Mouse (Mus musculus) liver, embryonic 11.5 days (tissue): ENCODE measurements around the gene Olfr49. TPM values are rescaled to one million over a fixed set of nuclear protein-coding genes. Genes with fewer than 3 reads are reported as not detected.

Experiments
- ATAC-seq: fragments of 200-750 bp; cut with Nextera tagmentation; replicated peaks from 2 replicates; pipeline ENCODE4 v1.8.0; 2017; ENCODE audit warnings: moderate number of reproducible peaks, mild to moderate bottlenecking, moderate TSS enrichment, moderate library complexity; ENCODE audit not compliant: low FRiP score
- DNase-seq: peaks from one replicate; pipeline ENCODE4 v3.0.0-alpha.2; 2017; ENCODE audit warnings: low spot score
- H3K27ac ChIP-seq: fragments of 300-500 bp; sonication (generic); 2 replicates; pipeline ENCODE4 v1.5.1; 2014; ENCODE audit warnings: mild to moderate bottlenecking, low read depth, low read length, control low read depth
- H3K27me3 ChIP-seq: fragments of 300-500 bp; sonication (generic); replicated peaks from 2 replicates; pipeline ENCODE4 v1.6.1; 2014; ENCODE audit warnings: low read length, mixed read lengths; ENCODE audit not compliant: control insufficient read depth, insufficient read depth
- H3K36me3 ChIP-seq: fragments of 300-500 bp; sonication (generic); 2 replicates; pipeline ENCODE4 v1.6.1; 2014; ENCODE audit warnings: mild to moderate bottlenecking, low read length, moderate library complexity, mixed read lengths; ENCODE audit not compliant: control insufficient read depth, insufficient read depth
- H3K4me1 ChIP-seq: fragments of 300-500 bp; sonication (generic); replicated peaks from 2 replicates; pipeline ENCODE4 v1.6.1; 2014; ENCODE audit warnings: low read length, mixed read lengths; ENCODE audit not compliant: control insufficient read depth, insufficient read depth
- H3K4me2 ChIP-seq: fragments of 300-500 bp; sonication (generic); 2 replicates; pipeline ENCODE4 v1.6.1; 2014; ENCODE audit warnings: mild to moderate bottlenecking, control low read depth, moderate library complexity
- H3K4me3 ChIP-seq: fragments of 300-500 bp; sonication (generic); 2 replicates; pipeline ENCODE4 v1.5.1; 2014; ENCODE audit warnings: low read depth, low read length, control low read depth
- H3K9ac ChIP-seq: fragments of 300-500 bp; sonication (generic); 2 replicates; pipeline ENCODE4 v1.6.1; 2014; ENCODE audit warnings: low read depth, low read length, control low read depth
- H3K9me3 ChIP-seq: fragments of 300-500 bp; sonication (generic); 2 replicates; pipeline ENCODE4 v1.6.1; 2016; ENCODE audit warnings: low read length, inconsistent platforms, mixed read lengths; ENCODE audit not compliant: control insufficient read depth
- WGBS: fragments of 180-500 bp; shearing (Covaris S2); extraction: QIAGEN DNeasy Blood & Tissue Kit; methylation state at CpG from one replicate; pipeline ENCODE4 v1.1.7; 2014; 5-methylcytosine and 5-hydroxymethylcytosine counted together
- polyA plus RNA-seq: library from polyadenylated mRNA; unstranded; fragments of >200 nt; fragmentation: Nextera tagmentation; extraction: Ambion mirVana; gene quantifications from 2 replicates; pipeline ENCODE4 v1.2.1, GENCODE M21; 2014

Olfr49 gene
- polyA plus RNA-seq, 1 experiment from 2014 or later, result not detected

DNA sequence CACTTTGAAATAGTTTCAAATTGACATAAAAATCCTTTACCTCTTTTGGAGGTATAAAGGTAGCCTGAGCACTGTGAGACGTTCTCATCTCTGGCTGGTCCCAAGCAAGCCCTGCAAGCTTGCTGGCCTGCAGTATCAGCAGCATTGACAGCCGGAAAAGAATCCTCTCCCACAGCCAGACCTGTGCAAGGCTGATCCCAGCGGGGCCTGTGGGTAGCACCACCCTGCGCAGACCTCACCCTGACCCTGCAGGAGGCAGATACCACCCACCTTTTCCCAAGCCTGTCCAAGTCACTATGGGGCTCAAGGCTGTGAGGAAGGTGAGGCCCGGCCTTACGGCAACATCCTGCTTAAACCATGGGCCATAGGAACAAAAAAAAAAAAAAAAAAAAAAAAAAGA is 18.8 kb downstream of the Olfr49 start:
- Histone ChIP-seq H3K9me3 (no peaks in the 10 kb centered on the region), H3K4me1 (no peaks in the 10 kb centered on the region), H3K27ac (no peak overlapping the region), H3K4me2 (no peak overlapping the region), H3K4me3 (no peak overlapping the region), H3K9ac (no peak overlapping the region), H3K36me3 (peaks cover 6% of the 10 kb centered on the region; the same call in 1 of the 2 replicates), H3K27me3 (no peaks in the 10 kb centered on the region)
- WGBS, result 73% methylated on average over 6 of the region's 6 CpGs
- no peak for DNase-seq
- ATAC-seq, result no peak

DNA sequence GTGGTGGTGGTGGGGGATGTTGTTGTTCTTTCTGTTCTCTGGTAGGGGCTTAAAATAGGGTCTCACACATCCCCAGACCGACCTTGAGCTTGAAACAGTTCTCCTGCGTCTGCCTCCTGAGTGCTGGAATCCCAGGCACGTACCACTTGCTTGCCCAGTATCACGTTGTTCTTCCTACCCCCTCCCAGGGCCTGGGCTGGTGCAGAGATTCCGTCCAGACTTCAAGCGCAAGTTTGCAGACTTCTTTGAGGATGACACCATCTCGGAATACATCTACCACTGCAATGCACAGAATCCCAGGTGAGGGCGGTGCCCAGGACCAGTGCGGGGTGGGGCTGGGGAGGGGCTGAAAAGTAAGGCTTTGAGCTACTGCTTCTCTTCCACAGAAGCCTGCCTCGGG is 19.6 kb downstream of the Olfr49 start:
- ATAC-seq, result no peak
- H3K4me1 ChIP-seq, result 0 out of 2 replicates have a peak, but pooled peaks cover under 1% of the 10 kb centered on the region
- H3K9me3 ChIP-seq, result no peaks in the 10 kb centered on the region
- no peak overlapping the region for H3K4me2 ChIP-seq
- peaks cover 6% of the 10 kb centered on the region; the same call in 1 of the 2 replicates for H3K36me3 ChIP-seq
- no peak for DNase-seq
- no peak overlapping the region for H3K9ac ChIP-seq
- no peaks in the 10 kb centered on the region for H3K27me3 ChIP-seq
- H3K4me3 ChIP-seq, result no peak overlapping the region
- WGBS, result 71% methylated on average over 10 of the region's 10 CpGs
- no peak overlapping the region for H3K27ac ChIP-seq

DNA sequence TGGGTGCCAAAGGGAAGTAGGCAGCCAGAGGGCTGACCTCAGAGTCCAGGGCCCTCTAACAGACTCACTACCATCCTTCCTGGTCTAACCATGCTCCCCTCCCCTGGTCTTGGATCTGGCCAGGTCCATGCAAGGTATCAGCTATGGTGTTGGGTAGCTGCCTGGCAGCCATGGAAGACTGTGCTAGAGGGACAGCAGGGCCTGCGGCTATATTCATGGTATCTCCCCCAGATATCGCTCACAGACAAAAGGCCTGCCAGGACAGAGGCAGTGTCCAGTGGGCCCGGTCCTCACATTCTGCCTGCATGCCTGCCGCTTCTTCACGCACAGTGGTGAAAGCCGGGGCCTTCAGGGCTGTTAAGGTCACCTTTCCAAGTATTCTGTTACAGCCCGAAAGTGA is 20.5 kb downstream of the Olfr49 start:
- no peaks in the 10 kb centered on the region for H3K9me3 ChIP-seq
- H3K36me3 ChIP-seq, result peaks cover 6% of the 10 kb centered on the region; the same call in 1 of the 2 replicates
- no peak overlapping the region for H3K4me3 ChIP-seq
- no peaks in the 10 kb centered on the region for H3K27me3 ChIP-seq
- ATAC-seq, result no peak
- no peak overlapping the region for H3K27ac ChIP-seq
- no peak for DNase-seq
- H3K9ac ChIP-seq, result no peak overlapping the region
- 93% methylated on average over 7 of the region's 7 CpGs for WGBS
- no peak overlapping the region for H3K4me2 ChIP-seq
- peaks cover 10% of the 10 kb centered on the region; the same call in 1 of the 2 replicates for H3K4me1 ChIP-seq

- 83% methylated on average over 6 of the region's 6 CpGs for WGBS
- Histone ChIP-seq H3K9ac (no peak overlapping the region), H3K27me3 (no peaks in the 10 kb centered on the region), H3K36me3 (peaks cover 3% of the 10 kb centered on the region; the same call in 1 of the 2 replicates), H3K4me3 (no peak overlapping the region), H3K4me2 (no peak overlapping the region), H3K9me3 (no peaks in the 10 kb centered on the region), H3K27ac (no peak overlapping the region), H3K4me1 (peaks cover 16% of the 10 kb centered on the region)
- ATAC-seq (no peak), DNase-seq (no peak)
Measured at GRCm38 (mm10) chr14:54263099-54263498, 21.6 kb downstream of the Olfr49 start.

- 87% methylated on average over 8 of the region's 8 CpGs for WGBS
- peaks cover 16% of the 10 kb centered on the region for H3K4me1 ChIP-seq
- H3K4me3 ChIP-seq, result no peak overlapping the region
- DNase-seq (peak; percentile 9), ATAC-seq (no peak)
- H3K27me3 ChIP-seq, result no peaks in the 10 kb centered on the region
- peaks cover 3% of the 10 kb centered on the region; the same call in 1 of the 2 replicates for H3K36me3 ChIP-seq
- no peak overlapping the region for H3K27ac ChIP-seq
- no peak overlapping the region for H3K4me2 ChIP-seq
- H3K9ac ChIP-seq, result no peak overlapping the region
- no peaks in the 10 kb centered on the region for H3K9me3 ChIP-seq
Measured at GRCm38 (mm10) chr14:54262622-54263021, 22.1 kb downstream of the Olfr49 start.

- Histone ChIP-seq H3K9ac (no peak overlapping the region), H3K27me3 (no peaks in the 10 kb centered on the region), H3K4me3 (no peak overlapping the region), H3K9me3 (no peaks in the 10 kb centered on the region), H3K27ac (no peak overlapping the region), H3K36me3 (peaks cover 3% of the 10 kb centered on the region; the same call in 1 of the 2 replicates), H3K4me2 (no peak overlapping the region), H3K4me1 (peaks cover 16% of the 10 kb centered on the region)
- DNase-seq (peak; percentile 28), ATAC-seq (no peak)
- 91% methylated on average over 2 of the region's 2 CpGs for WGBS
Measured at GRCm38 (mm10) chr14:54261386-54261785, 23.4 kb downstream of the Olfr49 start.

- Histone ChIP-seq H3K9me3 (no peaks in the 10 kb centered on the region), H3K4me3 (no peak overlapping the region), H3K27ac (no peak overlapping the region), H3K36me3 (peaks cover 3% of the 10 kb centered on the region; the same call in 1 of the 2 replicates), H3K4me1 (peaks cover 16% of the 10 kb centered on the region), H3K4me2 (peak overlapping the region; percentile 90; the same call in 1 of the 2 replicates), H3K27me3 (no peaks in the 10 kb centered on the region), H3K9ac (no peak overlapping the region)
- DNase-seq, result peak; percentile 26
- no peak for ATAC-seq
- WGBS, result 72% methylated on average over 2 of the region's 2 CpGs
Measured at GRCm38 (mm10) chr14:54260196-54260595, 24.5 kb downstream of the Olfr49 start.

DNA sequence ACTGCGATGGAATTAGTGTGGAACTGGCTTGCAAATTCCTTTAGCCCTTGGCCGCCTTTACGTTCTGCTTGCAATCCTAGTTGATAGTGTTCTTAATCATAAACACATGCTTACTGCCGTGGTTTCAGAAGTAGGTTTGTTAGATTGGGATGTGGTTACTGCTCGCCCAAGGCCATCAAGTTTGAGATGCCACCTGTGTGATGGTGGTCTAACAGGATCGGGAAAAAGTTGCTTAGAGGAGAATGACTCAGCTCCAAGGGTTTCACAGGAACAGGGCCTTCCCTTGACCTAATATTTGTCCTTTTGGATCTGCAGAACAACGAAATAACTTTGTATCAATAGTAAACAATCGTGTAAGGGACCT is 25.0 kb downstream of the Olfr49 start:
- WGBS, result 23% methylated on average over 8 of the region's 8 CpGs
- Histone ChIP-seq H3K9me3 (no peaks in the 10 kb centered on the region), H3K4me1 (peaks cover 16% of the 10 kb centered on the region), H3K27me3 (no peaks in the 10 kb centered on the region), H3K36me3 (peaks cover 3% of the 10 kb centered on the region; the same call in 1 of the 2 replicates), H3K4me2 (peak overlapping the region; percentile 90), H3K9ac (peak overlapping the region; percentile 68), H3K4me3 (peak overlapping the region; percentile 65), H3K27ac (0 out of 2 replicates have a peak overlapping the region, but pooled peaks have one; percentile 46)
- ATAC-seq (no peak; the same call in 1 of the 2 replicates), DNase-seq (no peak)

DNA sequence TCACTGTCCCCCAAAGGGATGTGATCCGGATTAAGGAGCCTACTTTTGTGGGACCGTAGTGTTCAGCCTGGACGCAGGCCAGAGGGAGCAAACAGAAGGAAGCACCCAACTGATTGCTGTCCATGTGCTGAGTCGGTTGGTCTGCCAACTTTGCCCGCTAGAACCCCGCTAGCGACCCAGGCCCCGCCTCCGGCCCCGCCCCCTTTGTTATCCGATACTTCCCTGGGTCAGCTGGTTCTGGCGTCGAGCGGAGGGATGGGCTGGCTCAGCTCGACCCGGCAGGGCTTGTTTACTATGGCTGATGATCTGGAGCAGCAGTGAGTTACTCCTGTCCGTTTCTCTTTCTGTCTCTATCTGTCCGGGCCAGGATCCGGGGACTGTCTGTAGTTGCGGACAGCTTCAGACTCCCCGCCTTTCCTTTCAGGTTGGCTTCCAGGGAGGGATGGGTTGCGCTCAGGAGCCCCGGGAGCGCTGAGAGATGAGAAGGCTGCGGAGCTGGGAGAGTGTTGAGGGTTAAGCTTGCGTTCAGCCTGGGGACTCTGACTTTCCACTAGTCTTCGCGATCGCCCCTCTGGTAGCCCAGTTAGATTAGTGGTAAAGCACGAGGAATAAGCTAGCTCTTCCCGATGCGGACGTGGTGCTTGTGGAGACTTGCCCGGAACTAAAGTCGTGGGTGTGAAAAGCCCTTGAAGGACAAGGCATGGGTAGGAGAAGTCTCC is 25.6 kb downstream of the Olfr49 start:
- Histone ChIP-seq H3K9ac (peak overlapping the region; percentile 68), H3K27ac (peak overlapping the region; percentile 46; the same call in 1 of the 2 replicates), H3K27me3 (no peaks in the 10 kb centered on the region), H3K4me2 (peak overlapping the region; percentile 90), H3K4me3 (peak overlapping the region; percentile 65), H3K4me1 (peaks cover 16% of the 10 kb centered on the region), H3K36me3 (peaks cover 3% of the 10 kb centered on the region; the same call in 1 of the 2 replicates), H3K9me3 (no peaks in the 10 kb centered on the region)
- 1% methylated on average over 35 of the region's 35 CpGs for WGBS
- DNase-seq (peak; percentile 96), ATAC-seq (peak; percentile 91)
